Mouse (Mus musculus) layer of hippocampus, postnatal 14 days (tissue): Measurements from ENCODE around the gene Txnrd2. TPM values are rescaled to one million over a fixed set of nuclear protein-coding genes. Genes with fewer than 3 reads are reported as not detected.

Source experiments
- DNase-seq, 2 experiments: peaks; one replicate each; pipeline ENCODE4 v3.0.0; 2021 to 2022; ENCODE audit warnings: low spot score in 2 of 2, mixed read lengths in 1 of 2
- total RNA-seq, 2 experiments: library from RNA; stranded (reverse); gene quantifications; 2 replicates each; pipeline ENCODE4 v1.2.3; 2021

The Txnrd2 gene
- total RNA-seq, 2 experiments from 2014 or later: 19.5 to 22.1 TPM

- no peak for DNase-seq
These were observed 53.5 kb downstream of the Txnrd2 start for GRCm38 (mm10) chr16:18479667-18480066.

GRCm38 (mm10) chr16:18480933-18481485 is 54.8 kb downstream of the Txnrd2 start:
- DNase-seq: no peak

GRCm38 (mm10) chr16:18482431-18482830 is 56.2 kb downstream of the Txnrd2 start:
- DNase-seq: no peak

GRCm38 (mm10) chr16:18483839-18484238 is 57.7 kb downstream of the Txnrd2 start:
- DNase-seq: no peak

GRCm38 (mm10) chr16:18484386-18484785 is 58.2 kb downstream of the Txnrd2 start:
- no peak for DNase-seq

- DNase-seq: no peak
These were observed 58.7 kb downstream of the Txnrd2 start for GRCm38 (mm10) chr16:18484794-18485435.

GRCm38 (mm10) chr16:18486126-18486525 is 59.9 kb downstream of the Txnrd2 start:
- no peak for DNase-seq

GRCm38 (mm10) chr16:18490281-18490680 is 64.1 kb downstream of the Txnrd2 start:
- DNase-seq: no peak

- no peak for DNase-seq
These were observed 64.7 kb downstream of the Txnrd2 start for GRCm38 (mm10) chr16:18490894-18491293.

GRCm38 (mm10) chr16:18497865-18498515 is 71.8 kb downstream of the Txnrd2 start:
- peak in 1 of 2 experiments; percentile 74 for DNase-seq

GRCm38 (mm10) chr16:18498558-18498990 is 72.4 kb downstream of the Txnrd2 start, which contains the start of the genes Gnb1l and Rtl10:
Gene Gnb1l (plus strand): TSS chr16:18498713.
Gene Rtl10 (plus strand): TSS chr16:18498901.
- peak; percentile 94 to 97 for DNase-seq

- peak in 1 of 2 experiments; percentile 24 for DNase-seq
These were observed 72.8 kb downstream of the Txnrd2 start for GRCm38 (mm10) chr16:18498996-18499395.

- no peak for DNase-seq
These were observed 75.3 kb downstream of the Txnrd2 start for GRCm38 (mm10) chr16:18501531-18501930.

GRCm38 (mm10) chr16:18503566-18504342 is 77.6 kb downstream of the Txnrd2 start:
- no peak for DNase-seq

GRCm38 (mm10) chr16:18506524-18507199 is 80.5 kb downstream of the Txnrd2 start:
- DNase-seq: no peak

- no peak for DNase-seq
These were observed 81.0 kb downstream of the Txnrd2 start for GRCm38 (mm10) chr16:18507200-18507549.

GRCm38 (mm10) chr16:18511741-18512140 is 85.6 kb downstream of the Txnrd2 start:
- no peak for DNase-seq

GRCm38 (mm10) chr16:18513508-18513907 is 87.3 kb downstream of the Txnrd2 start:
- DNase-seq: no peak

- DNase-seq: peak; percentile 47 to 49
These were observed 91.9 kb downstream of the Txnrd2 start for GRCm38 (mm10) chr16:18518091-18518490.

GRCm38 (mm10) chr16:18523563-18524245 is 97.5 kb downstream of the Txnrd2 start:
- DNase-seq: no peak
